Mouse (Mus musculus) cerebellum, adult 18-20 months (tissue): Measurements from ENCODE around the gene Hsd3b7.
"Not testable (repeated sequence)": the region's sequence is repeated elsewhere in the genome, so short reads cannot be mapped to it uniquely, and the experiment has no call there.

ENCODE experiments used
- DNase-seq, 2 experiments: peaks; one replicate each; pipeline ENCODE4 v3.0.0; 2021

Hsd3b7 gene

GRCm38 (mm10) chr7:127820836-127821509 lies 20.6 kb downstream of the Hsd3b7 start:
- no peak for DNase-seq

DNA sequence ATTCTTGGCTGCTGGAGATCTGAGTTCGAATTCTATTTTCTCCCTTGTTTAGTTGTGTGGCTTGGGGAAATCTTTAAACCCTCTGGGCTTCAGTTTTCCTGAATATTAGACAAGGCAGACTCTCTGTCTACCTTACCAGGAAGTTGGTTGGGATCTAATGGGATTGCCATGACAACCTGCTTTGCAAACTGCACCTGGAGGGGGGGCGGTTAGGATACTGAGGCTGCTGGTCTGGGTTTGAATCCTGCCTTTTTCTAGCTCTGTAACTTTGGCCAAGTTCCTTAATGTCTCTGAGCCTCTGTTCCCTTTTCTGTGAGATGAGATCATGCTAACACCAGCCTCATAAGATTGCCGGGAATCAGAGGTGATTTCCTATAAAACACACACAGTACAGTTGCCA lies 22.1 kb downstream of the Hsd3b7 start:
- no peak for DNase-seq

DNA sequence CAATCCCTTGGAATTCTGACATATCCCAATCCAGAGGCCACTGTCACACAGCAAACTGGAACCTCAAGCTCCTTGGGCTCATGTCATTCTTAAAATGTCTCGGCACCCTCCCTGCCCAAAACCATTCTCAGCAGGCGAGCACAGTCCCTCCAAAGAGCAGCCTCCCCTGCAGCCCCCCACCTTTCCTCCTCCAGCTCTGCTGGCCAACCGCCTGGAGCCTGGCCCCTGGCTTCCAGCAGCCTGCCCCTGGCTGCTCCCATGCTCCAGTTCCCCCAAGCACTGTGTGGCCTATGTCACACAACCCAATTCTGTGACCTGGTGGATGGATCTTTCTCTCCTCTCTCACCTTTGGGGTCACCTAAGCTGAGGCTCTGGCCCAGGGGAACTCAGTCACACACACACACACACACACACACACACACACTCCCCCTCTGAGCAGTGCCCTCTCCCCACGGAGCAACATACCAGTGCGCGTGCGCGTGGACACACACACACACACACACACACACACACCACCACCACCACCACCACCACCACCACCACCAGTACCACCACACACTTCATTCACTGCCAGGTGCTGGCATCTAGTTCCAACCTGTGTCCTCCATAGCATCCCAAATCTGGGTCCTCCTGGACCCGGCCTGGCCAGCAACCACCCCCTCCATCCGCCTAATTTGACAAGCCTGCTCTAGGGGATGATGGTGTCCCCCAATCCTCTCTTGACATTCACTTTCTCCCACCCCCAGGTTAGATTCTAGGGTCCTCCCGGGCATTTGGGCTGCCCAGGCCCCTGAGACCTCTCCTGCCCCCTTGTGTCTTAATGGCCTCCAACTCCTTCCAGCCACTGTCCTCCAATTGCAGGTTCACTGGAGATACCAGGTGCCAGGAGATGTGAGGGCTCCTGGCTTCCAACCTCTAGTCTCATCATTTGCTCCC lies 23.1 kb downstream of the Hsd3b7 start:
- peak; percentile 58 to 71 for DNase-seq

- peak; percentile 81 to 83 for DNase-seq
Observed at GRCm38 (mm10) chr7:127824176-127824871, 23.9 kb downstream of the Hsd3b7 start, which contains the start of the genes Stx4a and Stx1b. Gene Stx4a, plus strand, starts transcription at chr7:127824294. Gene Stx1b, minus strand, starts transcription at chr7:127824549.

GRCm38 (mm10) chr7:127835550-127835949 lies 35.1 kb downstream of the Hsd3b7 start:
- DNase-seq: no peak

- peak; percentile 55 to 66 for DNase-seq
Observed at GRCm38 (mm10) chr7:127837473-127837872, 37.1 kb downstream of the Hsd3b7 start.

DNA sequence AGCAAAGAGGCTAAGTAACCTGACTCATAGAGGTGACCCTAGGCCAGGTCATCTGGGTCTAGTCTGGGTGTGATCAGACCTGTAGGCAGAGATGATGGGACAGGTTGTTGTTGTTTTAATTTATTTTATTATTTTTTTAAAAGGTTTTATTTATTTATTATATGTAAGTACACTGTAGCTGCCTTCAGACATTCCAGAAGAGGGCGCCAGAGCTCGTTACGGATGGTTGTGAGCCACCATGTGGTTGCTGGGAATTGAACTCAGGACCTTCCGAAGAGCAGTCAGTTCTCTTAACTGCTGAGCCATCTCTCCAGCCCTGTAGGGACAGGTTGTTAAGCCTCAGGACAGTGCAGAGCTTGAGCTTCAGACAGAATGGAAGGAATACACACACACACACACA lies 37.5 kb downstream of the Hsd3b7 start:
- DNase-seq: not testable (repeated sequence)

GRCm38 (mm10) chr7:127840031-127840430 lies 39.6 kb downstream of the Hsd3b7 start:
- DNase-seq: not testable (repeated sequence)

DNA sequence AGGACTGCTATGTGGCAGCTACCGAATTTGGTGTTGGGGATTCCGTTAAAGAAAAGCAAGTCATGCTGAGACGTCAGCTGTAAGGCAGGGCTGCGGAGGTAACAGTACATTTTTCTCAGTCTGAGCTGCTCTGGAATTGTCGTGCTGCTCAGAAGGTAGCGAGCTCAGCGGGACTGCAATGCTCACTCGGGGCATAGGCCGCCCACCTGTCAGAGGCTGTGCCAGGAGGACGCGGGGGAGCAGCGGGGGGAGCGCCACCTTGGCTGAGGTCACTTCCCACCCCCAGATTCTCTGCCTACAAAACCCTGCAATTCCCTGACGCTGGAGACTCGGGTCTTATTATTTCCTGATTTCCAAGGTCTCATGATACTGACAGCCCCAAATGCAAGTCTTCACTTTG lies 40.5 kb downstream of the Hsd3b7 start:
- DNase-seq: peak; percentile 77 to 80

- peak; percentile 93 to 94 for DNase-seq
Observed at GRCm38 (mm10) chr7:127841340-127842000, 41.1 kb downstream of the Hsd3b7 start.

DNA sequence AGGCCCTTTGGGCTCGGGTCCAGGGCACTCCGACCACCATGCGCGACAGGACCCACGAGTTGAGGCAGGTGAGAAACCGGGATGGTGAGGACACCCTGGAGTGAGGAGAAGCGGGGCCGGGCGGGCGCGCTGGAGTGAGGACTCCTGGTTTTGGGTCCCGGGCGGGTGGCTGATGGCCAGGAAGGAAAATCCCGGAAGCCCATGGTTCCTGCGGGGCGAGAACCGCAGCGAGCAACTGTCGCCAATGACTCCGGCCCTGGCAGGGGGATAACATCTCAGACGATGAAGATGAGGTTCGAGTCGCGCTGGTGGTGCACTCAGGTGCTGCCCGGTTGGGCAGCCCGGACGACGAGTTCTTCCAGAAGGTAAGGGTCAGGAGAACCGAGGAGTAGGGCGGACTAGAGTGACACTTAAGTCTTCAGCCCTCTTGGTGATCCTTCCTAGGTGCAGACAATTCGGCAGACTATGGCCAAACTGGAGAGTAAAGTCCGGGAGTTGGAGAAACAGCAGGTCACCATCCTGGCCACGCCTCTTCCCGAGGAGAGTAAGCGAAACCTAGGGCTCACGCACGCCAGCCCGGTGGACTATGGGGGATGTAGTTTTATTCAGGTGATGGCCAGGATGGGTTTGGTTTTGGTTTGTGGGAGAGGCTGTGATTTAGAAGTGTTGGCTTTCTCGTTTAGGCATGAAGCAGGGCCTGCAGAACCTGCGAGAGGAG lies 41.8 kb downstream of the Hsd3b7 start:
- DNase-seq: peak; percentile 84 to 92

DNA sequence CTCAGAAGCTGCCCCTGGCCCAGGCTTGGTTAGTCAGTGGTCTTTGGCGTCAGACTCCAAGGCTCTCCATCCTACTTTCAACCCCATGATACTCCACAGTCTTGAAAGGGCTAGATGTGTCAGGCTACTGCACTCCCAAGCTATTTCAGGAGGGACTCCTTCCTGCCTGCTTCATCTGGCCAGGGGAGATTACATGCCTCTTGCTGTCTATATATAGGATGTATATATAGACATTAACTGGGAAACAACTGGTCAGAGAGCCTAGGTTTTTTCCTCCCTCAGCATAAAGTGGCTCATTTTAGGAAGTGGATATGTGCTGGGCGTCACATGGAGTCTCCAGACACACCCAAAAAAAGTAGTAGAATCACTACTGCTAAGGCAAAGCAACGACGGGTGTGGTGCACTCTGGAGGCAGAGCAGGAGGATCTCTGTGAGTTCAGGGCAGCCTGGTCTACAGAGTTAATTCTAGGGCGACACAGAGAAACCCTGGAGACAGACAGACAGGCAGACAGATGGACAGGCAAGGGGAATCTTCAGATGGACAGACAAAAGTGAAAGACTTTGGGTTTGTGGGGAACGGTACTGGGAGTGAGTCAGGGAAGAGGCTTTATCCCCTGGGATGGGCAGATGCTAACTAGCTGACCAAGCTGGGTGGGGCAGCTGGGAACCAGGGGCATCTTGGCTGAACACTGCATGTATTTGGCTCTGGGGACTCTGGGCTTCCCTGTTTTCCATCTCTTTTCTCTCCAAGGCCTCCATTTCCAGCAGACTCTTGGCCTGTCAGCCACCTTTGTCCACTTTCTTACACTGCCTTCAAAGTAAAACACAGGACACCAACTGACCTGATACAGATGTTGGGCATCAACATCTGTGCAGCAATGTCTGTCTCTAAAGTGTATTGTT lies 49.8 kb downstream of the Hsd3b7 start:
- no peak for DNase-seq

- no peak for DNase-seq
Observed at GRCm38 (mm10) chr7:127850906-127851305, 50.5 kb downstream of the Hsd3b7 start.
